Mouse (Mus musculus) intestine, embryonic 15.5 days (tissue): Measurements from ENCODE around the gene Nav2. TPM values are rescaled to one million over a fixed set of nuclear protein-coding genes. Genes with fewer than 3 reads are reported as not detected.

Experiments
- ATAC-seq: fragments of 200-750 bp; cut with Nextera tagmentation; 2 replicates; pipeline ENCODE4 v1.8.0; 2017; ENCODE audit warnings: moderate TSS enrichment, moderate library complexity
- H3K27ac ChIP-seq: fragments of 300-500 bp; sonication (generic); 2 replicates; pipeline ENCODE4 v1.5.1; 2015; ENCODE audit warnings: mild to moderate bottlenecking, inconsistent platforms
- H3K27me3 ChIP-seq: fragments of 300-500 bp; sonication (generic); replicated peaks from 2 replicates; pipeline ENCODE4 v1.6.1; 2015; ENCODE audit warnings: inconsistent platforms
- H3K36me3 ChIP-seq: fragments of 300-500 bp; sonication (generic); 2 replicates; pipeline ENCODE4 v1.6.1; 2015; ENCODE audit warnings: inconsistent platforms
- H3K4me1 ChIP-seq: fragments of 300-500 bp; sonication (generic); replicated peaks from 2 replicates; pipeline ENCODE4 v1.6.1; 2015; ENCODE audit warnings: inconsistent platforms
- H3K4me2 ChIP-seq: fragments of 300-500 bp; sonication (generic); replicated peaks from 2 replicates; pipeline ENCODE4 v1.6.1; 2015; ENCODE audit warnings: mild to moderate bottlenecking, inconsistent platforms
- H3K4me3 ChIP-seq: fragments of 300-500 bp; sonication (generic); replicated peaks from 2 replicates; pipeline ENCODE4 v1.5.1; 2015; ENCODE audit warnings: inconsistent platforms
- H3K9ac ChIP-seq: fragments of 300-500 bp; sonication (generic); 2 replicates; pipeline ENCODE4 v1.6.1; 2015; ENCODE audit warnings: inconsistent platforms
- H3K9me3 ChIP-seq: fragments of 300-500 bp; sonication (generic); 2 replicates; pipeline ENCODE4 v1.6.1; 2016; ENCODE audit warnings: inconsistent platforms
- WGBS: fragments of 180-500 bp; shearing (Covaris S2); methylation state at CpG from one replicate; pipeline ENCODE4 v1.1.7; 2015; 5-methylcytosine and 5-hydroxymethylcytosine counted together
- polyA plus RNA-seq: library from polyadenylated mRNA; unstranded; fragments of >200 nt; fragmentation: Nextera tagmentation; extraction: Ambion mirVana; gene quantifications from 2 replicates; pipeline ENCODE4 v1.2.1, GENCODE M21; 2015

The Nav2 gene
- polyA plus RNA-seq, 1 experiment from 2014 or later, result 17.7 TPM

- whole genome bisulfite sequencing, result 81% methylated on average over 6 of the region's 6 CpGs
- H3K9ac ChIP-seq, result no peak overlapping the region
- H3K27ac ChIP-seq, result no peak overlapping the region
- no peak overlapping the region for H3K4me3 ChIP-seq
- H3K9me3 ChIP-seq, result no peaks in the 10 kb centered on the region
- no peaks in the 10 kb centered on the region for H3K27me3 ChIP-seq
- H3K4me2 ChIP-seq, result no peak overlapping the region
- H3K4me1 ChIP-seq, result no peaks in the 10 kb centered on the region
- no peaks in the 10 kb centered on the region for H3K36me3 ChIP-seq
- ATAC-seq, result no peak
Observed at GRCm38 (mm10) chr7:49217786-49218185, 309.3 kb downstream of the Nav2 start.

GRCm38 (mm10) chr7:49225741-49226140, 317.2 kb downstream of the Nav2 start:
- H3K4me1 ChIP-seq, result no peaks in the 10 kb centered on the region
- no peaks in the 10 kb centered on the region for H3K27me3 ChIP-seq
- H3K9me3 ChIP-seq, result no peaks in the 10 kb centered on the region
- H3K27ac ChIP-seq, result no peak overlapping the region
- H3K36me3 ChIP-seq, result no peaks in the 10 kb centered on the region
- no peak overlapping the region for H3K4me2 ChIP-seq
- no peak for ATAC-seq
- H3K4me3 ChIP-seq, result no peak overlapping the region
- no peak overlapping the region for H3K9ac ChIP-seq
- 73% methylated on average over 5 of the region's 5 CpGs for WGBS

GRCm38 (mm10) chr7:49232969-49233368, 324.5 kb downstream of the Nav2 start:
- WGBS, result 86% methylated on average over 2 of the region's 2 CpGs
- H3K4me2 ChIP-seq, result no peak overlapping the region
- no peak for ATAC-seq

GRCm38 (mm10) chr7:49234288-49234687, 325.8 kb downstream of the Nav2 start:
- Histone ChIP-seq H3K9ac (no peak overlapping the region), H3K27ac (peak overlapping the region; percentile 80; the same call in 1 of the 2 replicates), H3K4me2 (no peak overlapping the region), H3K27me3 (no peaks in the 10 kb centered on the region), H3K9me3 (no peaks in the 10 kb centered on the region), H3K36me3 (no peaks in the 10 kb centered on the region), H3K4me1 (peaks cover 8% of the 10 kb centered on the region), H3K4me3 (no peak overlapping the region)
- ATAC-seq, result no peak
- 50% methylated on average over 8 of the region's 8 CpGs for WGBS

More at GRCm38 (mm10) chr7:49232969-49233368, 324.5 kb downstream of the Nav2 start:
- Histone ChIP-seq H3K4me1 (peaks cover 8% of the 10 kb centered on the region), H3K27ac (no peak overlapping the region), H3K9ac (no peak overlapping the region), H3K4me3 (no peak overlapping the region), H3K36me3 (no peaks in the 10 kb centered on the region), H3K9me3 (no peaks in the 10 kb centered on the region), H3K27me3 (no peaks in the 10 kb centered on the region)

- Histone ChIP-seq H3K9me3 (no peaks in the 10 kb centered on the region), H3K4me2 (no peak overlapping the region), H3K4me1 (peaks cover 8% of the 10 kb centered on the region), H3K4me3 (no peak overlapping the region), H3K27me3 (no peaks in the 10 kb centered on the region), H3K27ac (peak overlapping the region; percentile 80), H3K9ac (no peak overlapping the region), H3K36me3 (no peaks in the 10 kb centered on the region)
- 39% methylated on average over 9 of the region's 9 CpGs for WGBS
- ATAC-seq, result 0 out of 2 replicates have a peak, but pooled peaks have one; percentile 26
Observed at GRCm38 (mm10) chr7:49235271-49235681, 326.8 kb downstream of the Nav2 start.

GRCm38 (mm10) chr7:49235821-49236220, 327.3 kb downstream of the Nav2 start:
- Histone ChIP-seq H3K9me3 (no peaks in the 10 kb centered on the region), H3K27ac (peak overlapping the region; percentile 38), H3K4me1 (peaks cover 8% of the 10 kb centered on the region), H3K4me3 (no peak overlapping the region), H3K4me2 (no peak overlapping the region), H3K27me3 (no peaks in the 10 kb centered on the region), H3K9ac (no peak overlapping the region), H3K36me3 (no peaks in the 10 kb centered on the region)
- WGBS, result 54% methylated on average over 3 of the region's 3 CpGs
- ATAC-seq, result no peak

GRCm38 (mm10) chr7:49240461-49240860, 331.9 kb downstream of the Nav2 start:
- ATAC-seq, result no peak
- no peak overlapping the region for H3K9ac ChIP-seq
- H3K27ac ChIP-seq, result no peak overlapping the region; the same call in 1 of the 2 replicates
- WGBS, result 87% methylated on average over 7 of the region's 7 CpGs
- no peak overlapping the region for H3K4me3 ChIP-seq
- peaks cover 7% of the 10 kb centered on the region; the same call in 1 of the 2 replicates for H3K4me1 ChIP-seq
- H3K9me3 ChIP-seq, result no peaks in the 10 kb centered on the region
- H3K36me3 ChIP-seq, result no peaks in the 10 kb centered on the region
- no peaks in the 10 kb centered on the region for H3K27me3 ChIP-seq
- H3K4me2 ChIP-seq, result no peak overlapping the region

GRCm38 (mm10) chr7:49241229-49241751, 332.8 kb downstream of the Nav2 start:
- ATAC-seq, result no peak
- Histone ChIP-seq H3K4me3 (no peak overlapping the region), H3K9ac (no peak overlapping the region), H3K4me2 (no peak overlapping the region), H3K27ac (peak overlapping the region; percentile 67), H3K36me3 (no peaks in the 10 kb centered on the region), H3K4me1 (0 out of 2 replicates have a peak, but pooled peaks cover 8% of the 10 kb centered on the region), H3K9me3 (no peaks in the 10 kb centered on the region), H3K27me3 (no peaks in the 10 kb centered on the region)
- WGBS, result 70% methylated on average over 3 of the region's 3 CpGs

- Histone ChIP-seq H3K9me3 (no peaks in the 10 kb centered on the region), H3K9ac (no peak overlapping the region), H3K4me2 (no peak overlapping the region), H3K36me3 (no peaks in the 10 kb centered on the region), H3K4me3 (no peak overlapping the region), H3K27ac (peak overlapping the region; percentile 67; the same call in 1 of the 2 replicates), H3K4me1 (peaks cover 15% of the 10 kb centered on the region; the same call in 1 of the 2 replicates), H3K27me3 (0 out of 2 replicates have a peak, but pooled peaks cover 5% of the 10 kb centered on the region)
- ATAC-seq, result no peak
- WGBS, result 40% methylated on average over 5 of the region's 5 CpGs
Observed at GRCm38 (mm10) chr7:49242261-49242660, 333.7 kb downstream of the Nav2 start.

GRCm38 (mm10) chr7:49243079-49243478, 334.6 kb downstream of the Nav2 start:
- WGBS, result 71% methylated on average over 4 of the region's 4 CpGs

GRCm38 (mm10) chr7:49245537-49246239, 337.2 kb downstream of the Nav2 start:
- Histone ChIP-seq H3K27me3 (peaks cover 15% of the 10 kb centered on the region; the same call in 1 of the 2 replicates), H3K4me3 (peak overlapping the region; percentile 61), H3K27ac (peak overlapping the region; percentile 61), H3K9me3 (no peaks in the 10 kb centered on the region), H3K4me1 (peaks cover 31% of the 10 kb centered on the region), H3K36me3 (no peaks in the 10 kb centered on the region), H3K4me2 (peak overlapping the region; percentile 99), H3K9ac (peak overlapping the region; percentile 66)
- peak; percentile 97 for ATAC-seq
- under 1% methylated on average over 68 of the region's 68 CpGs for WGBS

More at GRCm38 (mm10) chr7:49243079-49243478, 334.6 kb downstream of the Nav2 start:
- Histone ChIP-seq H3K27me3 (0 out of 2 replicates have a peak, but pooled peaks cover 13% of the 10 kb centered on the region), H3K4me1 (peaks cover 17% of the 10 kb centered on the region; the same call in 1 of the 2 replicates), H3K4me3 (no peak overlapping the region), H3K36me3 (no peaks in the 10 kb centered on the region), H3K9ac (no peak overlapping the region), H3K4me2 (no peak overlapping the region), H3K27ac (0 out of 2 replicates have a peak overlapping the region, but pooled peaks have one; percentile 2), H3K9me3 (no peaks in the 10 kb centered on the region)
- ATAC-seq, result no peak

GRCm38 (mm10) chr7:49246240-49246578, 337.7 kb downstream of the Nav2 start:
- Histone ChIP-seq H3K4me1 (peaks cover 33% of the 10 kb centered on the region), H3K9me3 (no peaks in the 10 kb centered on the region)
- WGBS, result 1% methylated on average over 31 of the region's 31 CpGs

More at GRCm38 (mm10) chr7:49246240-49246578, 337.7 kb downstream of the Nav2 start:
- peak; percentile 54; the same call in 1 of the 2 replicates for ATAC-seq
- peaks cover 15% of the 10 kb centered on the region; the same call in 1 of the 2 replicates for H3K27me3 ChIP-seq
- peak overlapping the region; percentile 66 for H3K9ac ChIP-seq
- peak overlapping the region; percentile 99 for H3K4me2 ChIP-seq
- H3K36me3 ChIP-seq, result no peaks in the 10 kb centered on the region
- peak overlapping the region; percentile 7 for H3K27ac ChIP-seq
- H3K4me3 ChIP-seq, result peak overlapping the region; percentile 61
